In the genomic region with DNA sequence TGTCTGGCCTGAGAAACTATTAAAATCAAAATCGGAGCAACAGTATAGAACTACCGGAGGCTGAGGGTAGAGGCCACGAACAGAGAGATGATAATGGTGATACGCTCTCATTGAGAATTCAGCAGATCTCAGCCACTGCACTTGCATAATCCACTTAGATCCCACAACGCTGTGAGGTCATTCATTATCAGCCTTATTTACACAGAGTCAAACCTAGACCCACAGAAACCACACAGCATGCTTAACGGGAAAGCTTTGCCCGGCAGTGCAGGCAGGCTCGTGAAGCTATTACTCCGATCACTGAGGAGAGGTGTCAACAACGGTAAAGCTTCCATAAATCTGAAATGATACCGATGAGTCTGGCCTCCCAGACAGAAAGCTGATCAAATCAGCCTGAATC, we compare ENCODE assay signal across 26 mouse cellular contexts.
DNase-seq lines count a peak whose midpoint lies in the region; ATAC-seq and TF ChIP-seq lines count a peak whose summit lies in the region.
"Had no signal": no experiment of that assay in that cellular context is flagged by ENCODE, and none has a peak within 500 bp of the region (broad histone marks: within the 10 kb centered on the region; RNA-seq: fewer than 3 reads in every experiment).

No protein-coding gene starts in this region.

- no peaks in the 10 kb centered on the region for H3K9me3 ChIP-seq in hindbrain, embryonic 13.5 days
- H3K9me3 ChIP-seq in hindbrain, embryonic 16.5 days (ENCODE audit: control insufficient read depth, low read length), result no peaks in the 10 kb centered on the region
- no peaks in the 10 kb centered on the region for H3K9me3 ChIP-seq in midbrain, embryonic 12.5 days
- no peaks in the 10 kb centered on the region for H3K9me3 ChIP-seq in midbrain, embryonic 16.5 days (replicated peaks; ENCODE audit: control insufficient read depth, low read length, poor library complexity, severe bottlenecking)
- H3K9me3 ChIP-seq in neural tube, embryonic 11.5 days (ENCODE audit: control insufficient read depth, low read length), result no peaks in the 10 kb centered on the region
- H3K9me3 ChIP-seq in neural tube, embryonic 15.5 days (replicated peaks), result no peaks in the 10 kb centered on the region
- H3K9me3 ChIP-seq: embryonic facial prominence, embryonic 12.5 days; embryonic facial prominence, embryonic 15.5 days; heart, embryonic 12.5 days; heart, embryonic 15.5 days; hindbrain, embryonic 10.5 days had no signal

- H3K4me2 ChIP-seq in hindbrain, embryonic 13.5 days, result no peak overlapping the region
- H3K4me2 ChIP-seq in hindbrain, embryonic 16.5 days (ENCODE audit: low read length), result no peak overlapping the region
- no peak overlapping the region for H3K4me2 ChIP-seq in midbrain, embryonic 12.5 days (replicated peaks)
- no peak overlapping the region for H3K4me2 ChIP-seq in midbrain, embryonic 16.5 days (ENCODE audit: low read length)
- no peak overlapping the region for H3K4me2 ChIP-seq in neural tube, embryonic 11.5 days (ENCODE audit: low read depth)
- no peak overlapping the region for H3K4me2 ChIP-seq in neural tube, embryonic 15.5 days
- H3K4me2 ChIP-seq: embryonic facial prominence, embryonic 12.5 days; embryonic facial prominence, embryonic 15.5 days; heart, embryonic 12.5 days; heart, embryonic 15.5 days had no signal

- no peaks in the 10 kb centered on the region for H3K4me1 ChIP-seq in hindbrain, embryonic 13.5 days (replicated peaks)
- H3K4me1 ChIP-seq in hindbrain, embryonic 16.5 days (ENCODE audit: control insufficient read depth, insufficient read depth, low read depth, low read length), result no peaks in the 10 kb centered on the region
- no peaks in the 10 kb centered on the region for H3K4me1 ChIP-seq in midbrain, embryonic 12.5 days
- H3K4me1 ChIP-seq in midbrain, embryonic 16.5 days (ENCODE audit: control insufficient read depth, insufficient read depth, low read length), result no peaks in the 10 kb centered on the region
- H3K4me1 ChIP-seq in neural tube, embryonic 11.5 days (ENCODE audit: control insufficient read depth, insufficient read depth, low read length), result no peaks in the 10 kb centered on the region
- no peaks in the 10 kb centered on the region for H3K4me1 ChIP-seq in neural tube, embryonic 15.5 days
- no peaks in the 10 kb centered on the region for H3K4me1 ChIP-seq in cerebellum, adult 2 months (ENCODE audit: control insufficient read depth, insufficient read depth, low read length)
- H3K4me1 ChIP-seq: embryonic facial prominence, embryonic 15.5 days; heart, embryonic 12.5 days; heart, embryonic 15.5 days; hindbrain, embryonic 10.5 days had no signal

- peak; percentile 39; the same call in 1 of the 2 replicates for ATAC-seq in hindbrain, embryonic 13.5 days (ENCODE audit: low FRiP score)
- ATAC-seq in hindbrain, embryonic 16.5 days, result no peak
- peak; percentile 44; the same call in 1 of the 2 replicates for ATAC-seq in midbrain, embryonic 12.5 days (ENCODE audit: low FRiP score, low read depth)
- ATAC-seq in midbrain, embryonic 16.5 days, result no peak; the same call in 1 of the 2 replicates
- peak; percentile 35; the same call in 1 of the 2 replicates for ATAC-seq in neural tube, embryonic 11.5 days (ENCODE audit: insufficient read depth, low FRiP score, low TSS enrichment)
- ATAC-seq in neural tube, embryonic 15.5 days (ENCODE audit: low FRiP score), result no peak
- ATAC-seq: activated CD4-positive, CD25-positive, alpha-beta regulatory T cell, adult 4 months; CD4-positive, CD25-positive, alpha-beta regulatory T cell, adult 4 months; hindbrain, postnatal 0 days; inflammation-experienced regulatory T-cells, adult 6 months had no signal

- DNase-seq in neural tube, embryonic 11.5 days (ENCODE audit: low spot score), result no peak
- peak; percentile 12 for DNase-seq in brain, embryonic 14.5 days (ENCODE audit: low read depth)
- DNase-seq in cerebellum, adult 2 months, result no peak
- DNase-seq: adrenal gland, adult 8-10 months; adrenal gland, postnatal 25 days; cerebellum, adult 18-20 months; cerebellum, adult 9-11 months; cerebellum, postnatal 25 days; gastrocnemius, postnatal 25 days; heart, adult 18-20 months; heart, postnatal 10 days; heart, postnatal 36 days had no signal

- no peak for TF ChIP-seq POLR2A in brain, embryonic 14.5 days (IDR thresholded peaks at IDR 0.05; ENCODE audit: borderline replicate concordance, extremely low read depth, insufficient read depth, insufficient read length, poor library complexity, severe bottlenecking)
- no peak for TF ChIP-seq POLR2A in cerebellum, adult 2 months (IDR thresholded peaks at IDR 0.05; ENCODE audit: borderline replicate concordance, insufficient read depth, low read length)

- no peaks in the 10 kb centered on the region for H3K27me3 ChIP-seq in hindbrain, embryonic 13.5 days
- no peaks in the 10 kb centered on the region for H3K27me3 ChIP-seq in hindbrain, embryonic 16.5 days (replicated peaks; ENCODE audit: control insufficient read depth, insufficient read depth, low read length)
- H3K27me3 ChIP-seq in midbrain, embryonic 12.5 days, result no peaks in the 10 kb centered on the region
- H3K27me3 ChIP-seq in midbrain, embryonic 16.5 days (ENCODE audit: control insufficient read depth, insufficient read depth, low read depth, low read length), result no peaks in the 10 kb centered on the region
- H3K27me3 ChIP-seq in neural tube, embryonic 11.5 days (ENCODE audit: control insufficient read depth, insufficient read depth, low read length), result no peaks in the 10 kb centered on the region
- no peaks in the 10 kb centered on the region for H3K27me3 ChIP-seq in neural tube, embryonic 15.5 days (replicated peaks)
- no peaks in the 10 kb centered on the region for H3K27me3 ChIP-seq in cerebellum, adult 2 months (ENCODE audit: control insufficient read depth, insufficient read depth, low read length)
- H3K27me3 ChIP-seq: embryonic facial prominence, embryonic 15.5 days; heart, embryonic 12.5 days; heart, embryonic 15.5 days had no signal

- 70% methylated on average over 11 of the region's 11 CpGs for WGBS in hindbrain, embryonic 13.5 days
- WGBS in hindbrain, embryonic 16.5 days, result 79% methylated on average over 11 of the region's 11 CpGs
- 52% methylated on average over 11 of the region's 11 CpGs for WGBS in midbrain, embryonic 12.5 days
- WGBS in midbrain, embryonic 16.5 days, result 46% methylated on average over 11 of the region's 11 CpGs
- WGBS in neural tube, embryonic 11.5 days, result 72% methylated on average over 11 of the region's 11 CpGs
- WGBS in neural tube, embryonic 15.5 days, result 59% methylated on average over 11 of the region's 11 CpGs
- 86% methylated on average over 11 of the region's 11 CpGs for WGBS in cerebellum, adult 2 months

- H3K9ac ChIP-seq in hindbrain, embryonic 13.5 days, result no peak overlapping the region
- H3K9ac ChIP-seq in hindbrain, embryonic 16.5 days (ENCODE audit: low read depth, low read length), result no peak overlapping the region
- no peak overlapping the region for H3K9ac ChIP-seq in midbrain, embryonic 12.5 days (replicated peaks)
- H3K9ac ChIP-seq in midbrain, embryonic 16.5 days (ENCODE audit: low read depth, low read length), result no peak overlapping the region
- H3K9ac ChIP-seq in neural tube, embryonic 11.5 days (ENCODE audit: low read length), result no peak overlapping the region
- no peak overlapping the region for H3K9ac ChIP-seq in neural tube, embryonic 15.5 days (replicated peaks)
- H3K9ac ChIP-seq: embryonic facial prominence, embryonic 12.5 days; embryonic facial prominence, embryonic 15.5 days; heart, embryonic 12.5 days; heart, embryonic 15.5 days had no signal

- H3K4me3 ChIP-seq in hindbrain, embryonic 13.5 days, result no peak overlapping the region
- H3K4me3 ChIP-seq in hindbrain, embryonic 16.5 days (ENCODE audit: low read length), result no peak overlapping the region
- H3K4me3 ChIP-seq in midbrain, embryonic 12.5 days, result no peak overlapping the region
- H3K4me3 ChIP-seq in midbrain, embryonic 16.5 days (ENCODE audit: low read depth, low read length), result no peak overlapping the region
- no peak overlapping the region for H3K4me3 ChIP-seq in neural tube, embryonic 11.5 days (ENCODE audit: low read depth, low read length)
- H3K4me3 ChIP-seq in neural tube, embryonic 15.5 days (replicated peaks), result no peak overlapping the region
- no peak overlapping the region for H3K4me3 ChIP-seq in cerebellum, adult 2 months (replicated peaks; ENCODE audit: insufficient read depth, low read depth, low read length)
- H3K4me3 ChIP-seq: embryonic facial prominence, embryonic 12.5 days; embryonic facial prominence, embryonic 15.5 days; heart, embryonic 12.5 days; heart, embryonic 15.5 days; hindbrain, embryonic 10.5 days had no signal

- no peaks in the 10 kb centered on the region for H3K36me3 ChIP-seq in hindbrain, embryonic 13.5 days
- no peaks in the 10 kb centered on the region for H3K36me3 ChIP-seq in hindbrain, embryonic 16.5 days (ENCODE audit: control insufficient read depth, insufficient read depth, low read length)
- no peaks in the 10 kb centered on the region for H3K36me3 ChIP-seq in midbrain, embryonic 12.5 days
- H3K36me3 ChIP-seq in midbrain, embryonic 16.5 days (ENCODE audit: control insufficient read depth, insufficient read depth, low read length), result no peaks in the 10 kb centered on the region
- no peaks in the 10 kb centered on the region for H3K36me3 ChIP-seq in neural tube, embryonic 11.5 days (ENCODE audit: control insufficient read depth, insufficient read depth, low read length)
- H3K36me3 ChIP-seq in neural tube, embryonic 15.5 days, result no peaks in the 10 kb centered on the region
- H3K36me3 ChIP-seq: embryonic facial prominence, embryonic 12.5 days; embryonic facial prominence, embryonic 15.5 days; heart, embryonic 12.5 days; heart, embryonic 15.5 days; hindbrain, embryonic 10.5 days had no signal

- TF ChIP-seq CTCF in brain, embryonic 14.5 days (IDR thresholded peaks at IDR 0.05; ENCODE audit: borderline replicate concordance, extremely low read depth, insufficient read depth, insufficient read length), result no peak
- TF ChIP-seq CTCF in cerebellum, adult 2 months (IDR thresholded peaks at IDR 0.05; ENCODE audit: borderline replicate concordance, insufficient read depth, low read depth, low read length), result no peak

- H3K27ac ChIP-seq in hindbrain, embryonic 13.5 days, result no peak overlapping the region
- no peak overlapping the region for H3K27ac ChIP-seq in hindbrain, embryonic 16.5 days (ENCODE audit: low read depth, low read length)
- H3K27ac ChIP-seq in midbrain, embryonic 12.5 days (replicated peaks), result no peak overlapping the region
- H3K27ac ChIP-seq in midbrain, embryonic 16.5 days (ENCODE audit: low read length), result no peak overlapping the region
- H3K27ac ChIP-seq in neural tube, embryonic 11.5 days (ENCODE audit: low read depth, low read length), result no peak overlapping the region
- no peak overlapping the region for H3K27ac ChIP-seq in neural tube, embryonic 15.5 days (replicated peaks)
- H3K27ac ChIP-seq in cerebellum, adult 2 months (ENCODE audit: insufficient read depth, low read length), result no peak overlapping the region
- H3K27ac ChIP-seq: embryonic facial prominence, embryonic 12.5 days; embryonic facial prominence, embryonic 15.5 days; heart, embryonic 15.5 days; hindbrain, embryonic 10.5 days; hindbrain, postnatal 0 days had no signal

Comparison
In these comparisons a context has a peak if more than half of its experiments do, and no peak if none do; other contexts are left out.
1. ATAC-seq: peak in hindbrain, embryonic 13.5 days (single experiment), midbrain, embryonic 12.5 days (single experiment) and neural tube, embryonic 11.5 days (single experiment); none in hindbrain, embryonic 16.5 days (single experiment), midbrain, embryonic 16.5 days (single experiment) and neural tube, embryonic 15.5 days (single experiment).